Mouse (Mus musculus) hindbrain, embryonic 13.5 days (tissue): ENCODE results near the gene Llcfc1. TPM values are rescaled to one million over a fixed set of nuclear protein-coding genes. Genes with fewer than 3 reads are reported as not detected.

Experiments used
- ATAC-seq: fragments of 200-750 bp; cut with Nextera tagmentation; 2 replicates; pipeline ENCODE4 v1.8.0; 2017; ENCODE audit warnings: moderate TSS enrichment; ENCODE audit not compliant: low FRiP score
- H3K27ac ChIP-seq: fragments of 300-500 bp; sonication (generic); 2 replicates; pipeline ENCODE4 v1.5.1; 2015; ENCODE audit warnings: inconsistent platforms, mild to moderate bottlenecking, moderate library complexity
- H3K27me3 ChIP-seq: fragments of 300-500 bp; sonication (generic); 2 replicates; pipeline ENCODE4 v1.6.1; 2015; ENCODE audit warnings: mild to moderate bottlenecking, inconsistent platforms
- H3K36me3 ChIP-seq: fragments of 300-500 bp; sonication (generic); 2 replicates; pipeline ENCODE4 v1.6.1; 2015; ENCODE audit warnings: mild to moderate bottlenecking, inconsistent platforms
- H3K4me1 ChIP-seq: fragments of 300-500 bp; sonication (generic); replicated peaks from 2 replicates; pipeline ENCODE4 v1.6.1; 2015; ENCODE audit warnings: inconsistent platforms
- H3K4me2 ChIP-seq: fragments of 300-500 bp; sonication (generic); 2 replicates; pipeline ENCODE4 v1.6.1; 2015; ENCODE audit warnings: inconsistent platforms, mild to moderate bottlenecking, moderate library complexity
- H3K4me3 ChIP-seq: fragments of 300-500 bp; sonication (generic); 2 replicates; pipeline ENCODE4 v1.5.1; 2015; ENCODE audit warnings: mild to moderate bottlenecking, inconsistent platforms
- H3K9ac ChIP-seq: fragments of 300-500 bp; sonication (generic); 2 replicates; pipeline ENCODE4 v1.6.1; 2015; ENCODE audit warnings: mild to moderate bottlenecking, inconsistent platforms
- H3K9me3 ChIP-seq: fragments of 300-500 bp; sonication (generic); 2 replicates; pipeline ENCODE4 v1.6.1; 2016; ENCODE audit warnings: inconsistent platforms
- WGBS: fragments of 180-500 bp; shearing (Covaris S2); methylation state at CpG from one replicate; pipeline ENCODE4 v1.1.7; 2015; 5-methylcytosine and 5-hydroxymethylcytosine counted together
- polyA plus RNA-seq: library from polyadenylated mRNA; unstranded; fragments of >200 nt; fragmentation: Nextera tagmentation; extraction: Ambion mirVana; gene quantifications from 2 replicates; pipeline ENCODE4 v1.2.1, GENCODE M21; 2015

Gene Llcfc1
- not detected in 2 replicates for polyA plus RNA-seq

GRCm38 (mm10) chr6:41684131-41684530, at the start of gene Llcfc1:
Gene Llcfc1 (plus strand): TSS chr6:41684431.
- 90% methylated on average over 2 of the region's 2 CpGs for WGBS
- H3K27me3 ChIP-seq, result no peaks in the 10 kb centered on the region
- H3K4me1 ChIP-seq, result no peaks in the 10 kb centered on the region
- no peak within 1 kb of the TSS for H3K9ac ChIP-seq
- H3K4me2 ChIP-seq, result no peak within 1 kb of the TSS
- no peak for ATAC-seq
- H3K9me3 ChIP-seq, result no peaks in the 10 kb centered on the region
- H3K27ac ChIP-seq, result no peak within 1 kb of the TSS
- no peaks in the 10 kb centered on the region for H3K36me3 ChIP-seq
- H3K4me3 ChIP-seq, result no peak within 1 kb of the TSS

- no peak overlapping the region for H3K9ac ChIP-seq
- H3K27me3 ChIP-seq, result no peaks in the 10 kb centered on the region
- no peak overlapping the region for H3K4me3 ChIP-seq
- no peaks in the 10 kb centered on the region for H3K36me3 ChIP-seq
- no peaks in the 10 kb centered on the region for H3K4me1 ChIP-seq
- WGBS, result 24% methylated on average over 1 of the region's 1 CpGs
- ATAC-seq, result no peak
- H3K9me3 ChIP-seq, result no peaks in the 10 kb centered on the region
- H3K27ac ChIP-seq, result no peak overlapping the region
- no peak overlapping the region for H3K4me2 ChIP-seq
These were observed 49.0 kb upstream of the Llcfc1 start for GRCm38 (mm10) chr6:41635211-41635610.

GRCm38 (mm10) chr6:41636178-41636577, 48.1 kb upstream of the Llcfc1 start, which contains the start of gene Trpv6:
Gene Trpv6 (minus strand): TSS chr6:41636405.
- H3K36me3 ChIP-seq, result no peaks in the 10 kb centered on the region
- no peak within 1 kb of the TSS for H3K4me2 ChIP-seq
- no peaks in the 10 kb centered on the region for H3K4me1 ChIP-seq
- WGBS, result 32% methylated on average over 5 of the region's 5 CpGs
- no peaks in the 10 kb centered on the region for H3K27me3 ChIP-seq
- no peak within 1 kb of the TSS for H3K4me3 ChIP-seq
- no peaks in the 10 kb centered on the region for H3K9me3 ChIP-seq
- ATAC-seq, result no peak
- H3K9ac ChIP-seq, result no peak within 1 kb of the TSS
- H3K27ac ChIP-seq, result no peak within 1 kb of the TSS

GRCm38 (mm10) chr6:41637393-41637792, 46.8 kb upstream of the Llcfc1 start:
- 27% methylated on average over 1 of the region's 1 CpGs for WGBS
- Histone ChIP-seq H3K27me3 (no peaks in the 10 kb centered on the region), H3K4me3 (no peak overlapping the region), H3K4me1 (no peaks in the 10 kb centered on the region), H3K36me3 (no peaks in the 10 kb centered on the region), H3K4me2 (no peak overlapping the region), H3K9ac (no peak overlapping the region), H3K9me3 (no peaks in the 10 kb centered on the region), H3K27ac (no peak overlapping the region)
- peak; percentile 49 for ATAC-seq

GRCm38 (mm10) chr6:41637927-41638506, 46.2 kb upstream of the Llcfc1 start:
- 82% methylated on average over 6 of the region's 6 CpGs for WGBS
- Histone ChIP-seq H3K4me2 (no peak overlapping the region), H3K9ac (no peak overlapping the region), H3K4me3 (no peak overlapping the region), H3K4me1 (no peaks in the 10 kb centered on the region), H3K27ac (no peak overlapping the region), H3K27me3 (no peaks in the 10 kb centered on the region), H3K36me3 (no peaks in the 10 kb centered on the region), H3K9me3 (no peaks in the 10 kb centered on the region)
- ATAC-seq, result no peak

GRCm38 (mm10) chr6:41640449-41640848, 43.8 kb upstream of the Llcfc1 start:
- H3K36me3 ChIP-seq, result no peaks in the 10 kb centered on the region
- WGBS, result 64% methylated on average over 3 of the region's 3 CpGs
- no peaks in the 10 kb centered on the region for H3K9me3 ChIP-seq
- H3K4me1 ChIP-seq, result no peaks in the 10 kb centered on the region
- no peaks in the 10 kb centered on the region for H3K27me3 ChIP-seq
- H3K4me2 ChIP-seq, result no peak overlapping the region
- no peak for ATAC-seq
- no peak overlapping the region for H3K9ac ChIP-seq
- H3K4me3 ChIP-seq, result no peak overlapping the region
- no peak overlapping the region for H3K27ac ChIP-seq

GRCm38 (mm10) chr6:41641173-41641866, 42.9 kb upstream of the Llcfc1 start:
- ATAC-seq, result no peak
- Histone ChIP-seq H3K27me3 (no peaks in the 10 kb centered on the region), H3K4me3 (no peak overlapping the region), H3K27ac (no peak overlapping the region), H3K36me3 (no peaks in the 10 kb centered on the region), H3K9me3 (no peaks in the 10 kb centered on the region), H3K9ac (no peak overlapping the region), H3K4me2 (no peak overlapping the region), H3K4me1 (no peaks in the 10 kb centered on the region)
- WGBS, result 80% methylated on average over 6 of the region's 6 CpGs

- no peaks in the 10 kb centered on the region for H3K36me3 ChIP-seq
- 92% methylated on average over 4 of the region's 4 CpGs for WGBS
- ATAC-seq, result no peak
- no peaks in the 10 kb centered on the region for H3K4me1 ChIP-seq
- H3K9me3 ChIP-seq, result no peaks in the 10 kb centered on the region
- no peak overlapping the region for H3K4me3 ChIP-seq
- no peak overlapping the region for H3K4me2 ChIP-seq
- H3K9ac ChIP-seq, result no peak overlapping the region
- H3K27ac ChIP-seq, result no peak overlapping the region
- H3K27me3 ChIP-seq, result no peaks in the 10 kb centered on the region
These were observed 41.5 kb upstream of the Llcfc1 start for GRCm38 (mm10) chr6:41642765-41643164.

GRCm38 (mm10) chr6:41643227-41643626, 41.0 kb upstream of the Llcfc1 start:
- Histone ChIP-seq H3K4me1 (no peaks in the 10 kb centered on the region), H3K36me3 (no peaks in the 10 kb centered on the region), H3K27ac (no peak overlapping the region), H3K9ac (no peak overlapping the region), H3K27me3 (no peaks in the 10 kb centered on the region), H3K9me3 (no peaks in the 10 kb centered on the region), H3K4me3 (no peak overlapping the region), H3K4me2 (no peak overlapping the region)
- WGBS, result 95% methylated on average over 3 of the region's 3 CpGs
- no peak for ATAC-seq

GRCm38 (mm10) chr6:41646220-41646619, 38.0 kb upstream of the Llcfc1 start:
- H3K27me3 ChIP-seq, result no peaks in the 10 kb centered on the region
- ATAC-seq, result no peak
- H3K9ac ChIP-seq, result no peak overlapping the region
- no peaks in the 10 kb centered on the region for H3K4me1 ChIP-seq
- H3K27ac ChIP-seq, result no peak overlapping the region
- H3K4me2 ChIP-seq, result no peak overlapping the region
- no peaks in the 10 kb centered on the region for H3K9me3 ChIP-seq
- 90% methylated on average over 3 of the region's 3 CpGs for WGBS
- H3K36me3 ChIP-seq, result no peaks in the 10 kb centered on the region
- H3K4me3 ChIP-seq, result no peak overlapping the region

- no peak overlapping the region for H3K4me3 ChIP-seq
- no peak overlapping the region for H3K4me2 ChIP-seq
- no peak overlapping the region for H3K27ac ChIP-seq
- H3K9ac ChIP-seq, result no peak overlapping the region
- H3K4me1 ChIP-seq, result no peaks in the 10 kb centered on the region
- H3K36me3 ChIP-seq, result no peaks in the 10 kb centered on the region
- no peak for ATAC-seq
- no peaks in the 10 kb centered on the region for H3K9me3 ChIP-seq
- H3K27me3 ChIP-seq, result no peaks in the 10 kb centered on the region
These were observed 37.6 kb upstream of the Llcfc1 start for GRCm38 (mm10) chr6:41646672-41647071.

GRCm38 (mm10) chr6:41653173-41653572, 31.1 kb upstream of the Llcfc1 start:
- Histone ChIP-seq H3K4me2 (no peak overlapping the region), H3K9ac (no peak overlapping the region), H3K4me1 (no peaks in the 10 kb centered on the region), H3K36me3 (no peaks in the 10 kb centered on the region), H3K4me3 (no peak overlapping the region), H3K27me3 (no peaks in the 10 kb centered on the region), H3K27ac (no peak overlapping the region), H3K9me3 (no peaks in the 10 kb centered on the region)
- no peak for ATAC-seq
- 95% methylated on average over 5 of the region's 5 CpGs for WGBS

GRCm38 (mm10) chr6:41654648-41655047, 29.6 kb upstream of the Llcfc1 start:
- no peaks in the 10 kb centered on the region for H3K36me3 ChIP-seq
- no peak overlapping the region for H3K4me3 ChIP-seq
- H3K9ac ChIP-seq, result no peak overlapping the region
- H3K27me3 ChIP-seq, result no peaks in the 10 kb centered on the region
- 91% methylated on average over 8 of the region's 8 CpGs for WGBS
- no peaks in the 10 kb centered on the region for H3K4me1 ChIP-seq
- no peak overlapping the region for H3K27ac ChIP-seq
- no peak for ATAC-seq
- no peaks in the 10 kb centered on the region for H3K9me3 ChIP-seq
- H3K4me2 ChIP-seq, result no peak overlapping the region
